Comparison of ENCODE assay signal across 8 mouse cellular contexts in the genomic region with DNA sequence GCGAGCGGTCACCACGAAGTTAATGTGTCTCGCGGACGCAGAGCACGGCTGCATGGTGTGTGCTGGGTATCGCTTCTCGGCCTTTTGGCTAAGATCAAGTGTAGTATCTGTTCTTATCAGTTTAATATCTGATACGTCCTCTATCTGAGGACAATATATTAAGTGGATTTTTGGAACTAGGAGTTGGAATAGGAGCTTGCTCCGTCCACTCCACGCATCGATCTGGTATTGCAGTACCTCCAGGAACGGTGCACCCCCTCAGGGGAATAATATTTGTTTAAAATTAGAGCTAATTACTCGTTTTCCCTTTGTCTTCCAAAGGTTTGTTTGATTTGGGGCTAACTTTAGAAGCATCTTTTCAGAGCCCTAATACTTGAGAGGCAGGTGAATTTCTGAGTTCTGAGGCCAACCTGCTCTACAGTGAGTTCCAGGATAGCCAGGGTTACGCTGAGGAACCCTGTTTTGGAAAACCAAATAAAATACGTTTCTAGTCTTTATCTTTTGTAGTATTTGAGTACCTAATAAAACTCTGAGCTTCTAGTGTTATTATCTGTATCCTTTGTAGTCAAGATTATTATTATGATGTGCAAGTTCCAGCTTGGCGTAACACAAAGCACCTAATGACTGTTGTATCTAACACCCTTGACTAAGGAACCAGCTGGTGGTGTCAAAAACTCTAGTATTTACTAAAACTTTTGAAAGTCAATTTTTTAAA. TPM values are rescaled to one million over a fixed set of nuclear protein-coding genes. Genes with fewer than 3 reads are reported as not detected.
DNase-seq lines count a peak whose midpoint lies in the region; ATAC-seq and TF ChIP-seq lines count a peak whose summit lies in the region.

No protein-coding gene starts in this region.

- TF ChIP-seq CTCF in lung, embryonic 14.5 days (IDR thresholded peaks at IDR 0.05; ENCODE audit: low read depth), result no peak

- WGBS in lung, embryonic 14.5 days, result under 1% methylated on average over 9 of the region's 18 CpGs
- WGBS in embryonic facial prominence, embryonic 10.5 days, result under 1% methylated on average over 12 of the region's 18 CpGs
- 2% methylated on average over 10 of the region's 18 CpGs for WGBS in hindbrain, embryonic 14.5 days
- 0% methylated on average over 10 of the region's 18 CpGs for WGBS in liver, embryonic 13.5 days (ENCODE audit: insufficient replicate concordance)
- 3% methylated on average over 10 of the region's 18 CpGs for WGBS in neural tube, embryonic 14.5 days

- peak overlapping the region; percentile 33 for H3K4me3 ChIP-seq in lung, embryonic 14.5 days (ENCODE audit: low read depth, low read length)
- H3K4me3 ChIP-seq in embryonic facial prominence, embryonic 10.5 days, result 0 out of 2 replicates have a peak overlapping the region, but pooled peaks have one; percentile 51
- H3K4me3 ChIP-seq in hindbrain, embryonic 14.5 days (replicated peaks; ENCODE audit: low read length), result peak overlapping the region; percentile 41
- H3K4me3 ChIP-seq in liver, embryonic 13.5 days (replicated peaks), result no peak overlapping the region
- H3K4me3 ChIP-seq in neural tube, embryonic 14.5 days (ENCODE audit: low read depth, low read length), result peak overlapping the region; percentile 32

- DNase-seq in lung, embryonic 14.5 days, result peak; percentile 87
- DNase-seq in lung, postnatal 14 days, result no peak
- peak; percentile 90 for DNase-seq in NIH3T3 (ENCODE audit: low read depth)
- peak; percentile 79 for DNase-seq in embryonic facial prominence, embryonic 10.5 days (ENCODE audit: low spot score)
- peak; percentile 75 for DNase-seq in hindbrain, embryonic 14.5 days (ENCODE audit: low spot score)
- peak; percentile 73 for DNase-seq in liver, embryonic 13.5 days
- no peak for DNase-seq in spleen, postnatal 14 days (ENCODE audit: low spot score in 2 of 2)

- peak overlapping the region; percentile 42; the same call in 1 of the 2 replicates for H3K27ac ChIP-seq in lung, embryonic 14.5 days (ENCODE audit: low read depth)
- H3K27ac ChIP-seq in embryonic facial prominence, embryonic 10.5 days (replicated peaks), result no peak overlapping the region
- H3K27ac ChIP-seq in hindbrain, embryonic 14.5 days, result peak overlapping the region; percentile 57; the same call in 1 of the 2 replicates
- no peak overlapping the region for H3K27ac ChIP-seq in liver, embryonic 13.5 days
- H3K27ac ChIP-seq in neural tube, embryonic 14.5 days (ENCODE audit: low read depth, low read length), result no peak overlapping the region

- peak overlapping the region; percentile 58; the same call in 1 of the 2 replicates for H3K4me2 ChIP-seq in lung, embryonic 14.5 days
- peak overlapping the region; percentile 71 for H3K4me2 ChIP-seq in hindbrain, embryonic 14.5 days (replicated peaks)
- peak overlapping the region; percentile 68; the same call in 1 of the 2 replicates for H3K4me2 ChIP-seq in liver, embryonic 13.5 days
- H3K4me2 ChIP-seq in neural tube, embryonic 14.5 days (ENCODE audit: low read depth, low read length), result peak overlapping the region; percentile 53; the same call in 1 of the 2 replicates

- H3K36me3 ChIP-seq in lung, embryonic 14.5 days (ENCODE audit: insufficient read depth), result no peaks in the 10 kb centered on the region
- H3K36me3 ChIP-seq in embryonic facial prominence, embryonic 10.5 days (replicated peaks), result no peaks in the 10 kb centered on the region
- no peaks in the 10 kb centered on the region for H3K36me3 ChIP-seq in hindbrain, embryonic 14.5 days (replicated peaks; ENCODE audit: control insufficient read depth, insufficient read depth)
- no peaks in the 10 kb centered on the region for H3K36me3 ChIP-seq in liver, embryonic 13.5 days
- H3K36me3 ChIP-seq in neural tube, embryonic 14.5 days (ENCODE audit: control insufficient read depth, insufficient read depth, low read length), result no peaks in the 10 kb centered on the region

- H3K27me3 ChIP-seq in lung, embryonic 14.5 days (ENCODE audit: insufficient read depth, low read length), result peaks cover 8% of the 10 kb centered on the region; the same call in 1 of the 2 replicates
- peaks cover 30% of the 10 kb centered on the region for H3K27me3 ChIP-seq in embryonic facial prominence, embryonic 10.5 days (replicated peaks; ENCODE audit: low read depth, poor library complexity, severe bottlenecking)
- H3K27me3 ChIP-seq in hindbrain, embryonic 14.5 days (ENCODE audit: control insufficient read depth, insufficient read depth, low read length), result 0 out of 2 replicates have a peak, but pooled peaks cover 5% of the 10 kb centered on the region
- peaks cover 39% of the 10 kb centered on the region for H3K27me3 ChIP-seq in liver, embryonic 13.5 days
- no peaks in the 10 kb centered on the region for H3K27me3 ChIP-seq in neural tube, embryonic 14.5 days (ENCODE audit: control insufficient read depth, insufficient read depth, low read length)

- no peaks in the 10 kb centered on the region for H3K9me3 ChIP-seq in lung, embryonic 14.5 days (ENCODE audit: low read depth, low read length)
- H3K9me3 ChIP-seq in embryonic facial prominence, embryonic 10.5 days, result no peaks in the 10 kb centered on the region
- no peaks in the 10 kb centered on the region for H3K9me3 ChIP-seq in hindbrain, embryonic 14.5 days (ENCODE audit: control insufficient read depth, low read length)
- H3K9me3 ChIP-seq in liver, embryonic 13.5 days (replicated peaks), result no peaks in the 10 kb centered on the region
- no peaks in the 10 kb centered on the region for H3K9me3 ChIP-seq in neural tube, embryonic 14.5 days (ENCODE audit: control insufficient read depth, low read length)

- H3K4me1 ChIP-seq in lung, embryonic 14.5 days (ENCODE audit: insufficient read depth), result no peaks in the 10 kb centered on the region
- H3K4me1 ChIP-seq in embryonic facial prominence, embryonic 10.5 days, result peaks cover 4% of the 10 kb centered on the region; the same call in 1 of the 2 replicates
- no peaks in the 10 kb centered on the region for H3K4me1 ChIP-seq in hindbrain, embryonic 14.5 days (replicated peaks; ENCODE audit: control insufficient read depth, insufficient read depth, low read length)
- peaks cover 8% of the 10 kb centered on the region for H3K4me1 ChIP-seq in liver, embryonic 13.5 days (replicated peaks)
- H3K4me1 ChIP-seq in neural tube, embryonic 14.5 days (ENCODE audit: control insufficient read depth, insufficient read depth, low read length), result no peaks in the 10 kb centered on the region

- peak; percentile 91 for ATAC-seq in lung, embryonic 14.5 days (ENCODE audit: insufficient read depth)
- peak; percentile 86 for ATAC-seq in hindbrain, embryonic 14.5 days (ENCODE audit: low FRiP score)
- peak; percentile 91 for ATAC-seq in liver, embryonic 13.5 days (ENCODE audit: low read depth)
- peak; percentile 84 for ATAC-seq in neural tube, embryonic 14.5 days (ENCODE audit: low read depth)

- no peak overlapping the region for H3K9ac ChIP-seq in lung, embryonic 14.5 days
- peak overlapping the region; percentile 60 for H3K9ac ChIP-seq in hindbrain, embryonic 14.5 days
- H3K9ac ChIP-seq in liver, embryonic 13.5 days, result no peak overlapping the region
- no peak overlapping the region; the same call in 1 of the 2 replicates for H3K9ac ChIP-seq in neural tube, embryonic 14.5 days (replicated peaks; ENCODE audit: low read depth, low read length)

RNA-seq across cellular contexts. Expression of a gene that starts 14.2 kb away (rescaled TPM):
- 1.5 and 1.8 TPM in 2 replicates for polyA plus RNA-seq in lung, embryonic 14.5 days (2014; fragmentation: Nextera tagmentation; extraction: Ambion mirVana)
- polyA plus RNA-seq in embryonic facial prominence, embryonic 10.5 days (2016; fragmentation: Nextera tagmentation; extraction: Ambion mirVana), result 20.3 and 21.1 TPM in 2 replicates
- polyA plus RNA-seq in hindbrain, embryonic 14.5 days (2014; fragmentation: Nextera tagmentation; extraction: Ambion mirVana), result 2.7 and 3.9 TPM in 2 replicates
- polyA plus RNA-seq in liver, embryonic 13.5 days (2015; fragmentation: Nextera tagmentation; extraction: Ambion mirVana), result 5.1 and 7.8 TPM in 2 replicates
- polyA plus RNA-seq in neural tube, embryonic 14.5 days (2014; fragmentation: Nextera tagmentation; extraction: Ambion mirVana), result 3.0 and 3.1 TPM in 2 replicates

RNA-seq across cellular contexts. Expression of a gene that starts 57.8 kb away (rescaled TPM):
- 22.7 and 25.6 TPM in 2 replicates for polyA plus RNA-seq in lung, embryonic 14.5 days (2014; fragmentation: Nextera tagmentation; extraction: Ambion mirVana)
- 29.2 and 29.6 TPM in 2 replicates for polyA plus RNA-seq in embryonic facial prominence, embryonic 10.5 days (2016; fragmentation: Nextera tagmentation; extraction: Ambion mirVana)
- 6.3 and 7.8 TPM in 2 replicates for polyA plus RNA-seq in hindbrain, embryonic 14.5 days (2014; fragmentation: Nextera tagmentation; extraction: Ambion mirVana)
- 42.6 and 46.1 TPM in 2 replicates for polyA plus RNA-seq in liver, embryonic 13.5 days (2015; fragmentation: Nextera tagmentation; extraction: Ambion mirVana)
- 7.6 and 8.5 TPM in 2 replicates for polyA plus RNA-seq in neural tube, embryonic 14.5 days (2014; fragmentation: Nextera tagmentation; extraction: Ambion mirVana)

RNA-seq across cellular contexts. Expression of a gene that starts 57.8 kb away (rescaled TPM):
- 1.1 and 2.3 TPM in 2 replicates for polyA plus RNA-seq in lung, embryonic 14.5 days (2014; fragmentation: Nextera tagmentation; extraction: Ambion mirVana)
- 5.1 and 5.2 TPM in 2 replicates for polyA plus RNA-seq in embryonic facial prominence, embryonic 10.5 days (2016; fragmentation: Nextera tagmentation; extraction: Ambion mirVana)
- polyA plus RNA-seq in hindbrain, embryonic 14.5 days (2014; fragmentation: Nextera tagmentation; extraction: Ambion mirVana), result 36.8 and 39.8 TPM in 2 replicates
- polyA plus RNA-seq in liver, embryonic 13.5 days (2015; fragmentation: Nextera tagmentation; extraction: Ambion mirVana), result 0.48 and 0.96 TPM in 2 replicates
- 35.2 and 35.5 TPM in 2 replicates for polyA plus RNA-seq in neural tube, embryonic 14.5 days (2014; fragmentation: Nextera tagmentation; extraction: Ambion mirVana)

Comparison
In these comparisons a context has a peak if more than half of its experiments do, and no peak if none do; other contexts are left out.
1. DNase-seq: peak in lung, embryonic 14.5 days (single experiment), NIH3T3 (single experiment), embryonic facial prominence, embryonic 10.5 days (single experiment), hindbrain, embryonic 14.5 days (single experiment) and liver, embryonic 13.5 days (single experiment); none in lung, postnatal 14 days (single experiment) and spleen, postnatal 14 days (0 of 2).
2. H3K27ac ChIP-seq: peak in lung, embryonic 14.5 days (single experiment) and hindbrain, embryonic 14.5 days (single experiment); none in embryonic facial prominence, embryonic 10.5 days (single experiment), liver, embryonic 13.5 days (single experiment) and neural tube, embryonic 14.5 days (single experiment).
3. Peak in every context shown above with its lines, with median percentiles within 50 percentile points of each other: ATAC-seq and H3K4me2 ChIP-seq.